Mouse (Mus musculus) hindbrain, embryonic 13.5 days (tissue): ENCODE results near the gene Ddx54. TPM values are rescaled to one million over a fixed set of nuclear protein-coding genes. Genes with fewer than 3 reads are reported as not detected.

Experiments used
- ATAC-seq: fragments of 200-750 bp; cut with Nextera tagmentation; 2 replicates; pipeline ENCODE4 v1.8.0; 2017; ENCODE audit warnings: moderate TSS enrichment; ENCODE audit not compliant: low FRiP score
- H3K27ac ChIP-seq: fragments of 300-500 bp; sonication (generic); 2 replicates; pipeline ENCODE4 v1.5.1; 2015; ENCODE audit warnings: inconsistent platforms, mild to moderate bottlenecking, moderate library complexity
- H3K27me3 ChIP-seq: fragments of 300-500 bp; sonication (generic); 2 replicates; pipeline ENCODE4 v1.6.1; 2015; ENCODE audit warnings: mild to moderate bottlenecking, inconsistent platforms
- H3K36me3 ChIP-seq: fragments of 300-500 bp; sonication (generic); 2 replicates; pipeline ENCODE4 v1.6.1; 2015; ENCODE audit warnings: mild to moderate bottlenecking, inconsistent platforms
- H3K4me1 ChIP-seq: fragments of 300-500 bp; sonication (generic); replicated peaks from 2 replicates; pipeline ENCODE4 v1.6.1; 2015; ENCODE audit warnings: inconsistent platforms
- H3K4me2 ChIP-seq: fragments of 300-500 bp; sonication (generic); 2 replicates; pipeline ENCODE4 v1.6.1; 2015; ENCODE audit warnings: inconsistent platforms, mild to moderate bottlenecking, moderate library complexity
- H3K4me3 ChIP-seq: fragments of 300-500 bp; sonication (generic); 2 replicates; pipeline ENCODE4 v1.5.1; 2015; ENCODE audit warnings: mild to moderate bottlenecking, inconsistent platforms
- H3K9ac ChIP-seq: fragments of 300-500 bp; sonication (generic); 2 replicates; pipeline ENCODE4 v1.6.1; 2015; ENCODE audit warnings: mild to moderate bottlenecking, inconsistent platforms
- H3K9me3 ChIP-seq: fragments of 300-500 bp; sonication (generic); 2 replicates; pipeline ENCODE4 v1.6.1; 2016; ENCODE audit warnings: inconsistent platforms
- WGBS: fragments of 180-500 bp; shearing (Covaris S2); methylation state at CpG from one replicate; pipeline ENCODE4 v1.1.7; 2015; 5-methylcytosine and 5-hydroxymethylcytosine counted together
- polyA plus RNA-seq: library from polyadenylated mRNA; unstranded; fragments of >200 nt; fragmentation: Nextera tagmentation; extraction: Ambion mirVana; gene quantifications from 2 replicates; pipeline ENCODE4 v1.2.1, GENCODE M21; 2015

Ddx54 gene
- polyA plus RNA-seq, 1 experiment from 2014 or later = 44.0 TPM

DNA sequence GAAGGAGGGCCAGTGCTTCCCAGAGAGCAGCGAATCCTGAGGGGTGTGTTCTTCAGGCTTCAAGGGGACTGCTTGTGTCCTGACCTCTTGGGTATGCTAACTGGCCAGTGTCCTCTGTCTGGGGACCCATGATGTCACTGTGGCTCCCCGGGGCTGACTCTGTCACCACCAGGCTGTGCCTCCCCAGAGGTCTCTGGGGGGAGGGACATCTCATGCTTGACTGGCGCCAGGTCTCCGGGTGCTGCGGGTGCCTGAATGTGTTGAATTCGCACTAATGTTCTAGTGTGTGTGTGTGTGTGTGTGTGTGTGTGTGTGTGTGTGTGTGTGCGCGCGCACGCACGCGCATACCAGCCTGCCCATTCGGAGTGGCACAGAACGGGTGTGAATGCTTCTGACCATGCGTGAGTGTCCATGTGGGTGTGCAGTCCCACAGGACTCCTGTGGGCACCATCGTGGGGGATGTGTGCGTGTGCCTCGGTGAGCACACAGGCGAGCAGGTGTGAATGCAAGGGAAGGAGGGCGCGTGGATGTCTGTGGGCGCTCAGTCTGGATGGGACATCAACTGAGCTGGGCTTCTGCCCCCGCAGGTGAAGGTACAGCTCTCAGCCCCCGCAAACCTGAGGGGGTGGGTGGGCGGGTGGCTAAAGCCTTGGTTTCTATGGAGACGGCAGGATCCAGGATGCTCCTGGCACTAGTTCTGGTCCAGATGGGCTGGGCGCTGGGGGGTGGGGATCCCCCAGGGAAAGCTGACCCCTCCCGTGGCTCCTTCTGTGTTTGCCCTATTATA lies 40.6 kb downstream of the Ddx54 start:
- no peak for ATAC-seq
- 82% methylated on average over 28 of the region's 28 CpGs for WGBS
- no peak overlapping the region for H3K4me2 ChIP-seq
- no peak overlapping the region for H3K27ac ChIP-seq
- no peaks in the 10 kb centered on the region for H3K9me3 ChIP-seq
- H3K4me3 ChIP-seq = no peak overlapping the region
- H3K36me3 ChIP-seq = no peaks in the 10 kb centered on the region
- H3K27me3 ChIP-seq = peaks cover 52% of the 10 kb centered on the region
- no peak overlapping the region for H3K9ac ChIP-seq
- peaks cover 11% of the 10 kb centered on the region for H3K4me1 ChIP-seq

GRCm38 (mm10) chr5:120653873-120654272 lies 41.3 kb downstream of the Ddx54 start:
- WGBS = 88% methylated on average over 2 of the region's 2 CpGs

GRCm38 (mm10) chr5:120656281-120656751 lies 43.8 kb downstream of the Ddx54 start:
- H3K27ac ChIP-seq = no peak overlapping the region
- ATAC-seq = no peak
- H3K9me3 ChIP-seq = no peaks in the 10 kb centered on the region
- H3K9ac ChIP-seq = no peak overlapping the region
- H3K4me2 ChIP-seq = no peak overlapping the region
- no peak overlapping the region for H3K4me3 ChIP-seq
- H3K4me1 ChIP-seq = no peaks in the 10 kb centered on the region
- no peaks in the 10 kb centered on the region for H3K36me3 ChIP-seq
- 88% methylated on average over 12 of the region's 12 CpGs for WGBS
- peaks cover 23% of the 10 kb centered on the region for H3K27me3 ChIP-seq

More at GRCm38 (mm10) chr5:120653873-120654272, 41.3 kb downstream of the Ddx54 start:
- no peaks in the 10 kb centered on the region for H3K36me3 ChIP-seq
- peaks cover 48% of the 10 kb centered on the region for H3K27me3 ChIP-seq
- H3K4me2 ChIP-seq = no peak overlapping the region
- no peak overlapping the region for H3K4me3 ChIP-seq
- no peaks in the 10 kb centered on the region for H3K9me3 ChIP-seq
- H3K4me1 ChIP-seq = peaks cover 7% of the 10 kb centered on the region
- ATAC-seq = no peak
- no peak overlapping the region for H3K27ac ChIP-seq
- H3K9ac ChIP-seq = no peak overlapping the region

DNA sequence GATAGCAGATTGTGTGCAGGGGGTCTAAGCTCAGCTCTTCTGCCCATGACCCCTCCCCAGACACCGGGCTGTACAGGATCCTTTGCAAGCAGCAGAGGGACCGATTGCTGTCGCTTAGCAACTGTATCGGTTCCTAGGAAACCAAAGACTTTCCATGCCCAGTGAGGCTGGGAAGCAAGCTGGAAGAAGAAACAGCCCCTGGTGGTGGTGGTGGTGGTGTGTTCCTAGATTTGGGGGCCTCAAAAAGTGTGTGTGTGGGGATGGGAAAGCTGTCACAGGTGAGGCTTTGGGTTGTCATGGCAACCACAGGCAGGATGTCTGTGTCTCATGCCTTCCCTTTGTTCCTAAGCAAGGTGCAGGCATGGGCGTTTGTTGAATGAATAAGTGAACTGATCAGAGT lies 48.3 kb downstream of the Ddx54 start:
- no peaks in the 10 kb centered on the region for H3K9me3 ChIP-seq
- peak overlapping the region; percentile 55 for H3K27ac ChIP-seq
- H3K9ac ChIP-seq = no peak overlapping the region
- H3K4me1 ChIP-seq = no peaks in the 10 kb centered on the region
- no peak overlapping the region for H3K4me3 ChIP-seq
- no peak overlapping the region for H3K4me2 ChIP-seq
- H3K27me3 ChIP-seq = peaks cover 25% of the 10 kb centered on the region; the same call in 1 of the 2 replicates
- peak; percentile 44; the same call in 1 of the 2 replicates for ATAC-seq
- H3K36me3 ChIP-seq = no peaks in the 10 kb centered on the region
- 37% methylated on average over 5 of the region's 5 CpGs for WGBS

DNA sequence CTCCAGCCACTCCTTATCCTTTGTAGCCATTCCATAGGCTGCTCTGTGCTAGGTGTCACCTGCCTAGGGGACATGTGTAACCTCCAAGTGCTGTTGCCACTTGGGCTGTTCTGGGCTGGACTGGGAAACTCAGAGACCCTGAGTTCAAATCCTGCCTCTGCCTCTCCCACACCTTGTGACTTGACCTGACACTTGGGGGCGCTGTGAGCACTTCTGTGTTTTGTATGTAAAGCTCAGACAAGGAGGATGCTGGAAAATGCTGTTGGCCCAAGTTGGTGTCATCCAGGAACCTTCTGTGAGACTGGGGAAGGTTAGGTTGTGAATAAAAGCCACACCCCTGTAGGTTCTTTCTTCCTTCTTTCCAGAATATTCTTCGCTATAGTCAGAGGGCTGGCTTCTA lies 52.3 kb downstream of the Ddx54 start:
- H3K4me2 ChIP-seq = no peak overlapping the region
- peaks cover 34% of the 10 kb centered on the region for H3K27me3 ChIP-seq
- ATAC-seq = no peak
- no peak overlapping the region for H3K27ac ChIP-seq
- H3K9ac ChIP-seq = no peak overlapping the region
- H3K9me3 ChIP-seq = no peaks in the 10 kb centered on the region
- H3K36me3 ChIP-seq = no peaks in the 10 kb centered on the region
- H3K4me3 ChIP-seq = no peak overlapping the region
- no peaks in the 10 kb centered on the region for H3K4me1 ChIP-seq
- WGBS = 46% methylated on average over 2 of the region's 2 CpGs

DNA sequence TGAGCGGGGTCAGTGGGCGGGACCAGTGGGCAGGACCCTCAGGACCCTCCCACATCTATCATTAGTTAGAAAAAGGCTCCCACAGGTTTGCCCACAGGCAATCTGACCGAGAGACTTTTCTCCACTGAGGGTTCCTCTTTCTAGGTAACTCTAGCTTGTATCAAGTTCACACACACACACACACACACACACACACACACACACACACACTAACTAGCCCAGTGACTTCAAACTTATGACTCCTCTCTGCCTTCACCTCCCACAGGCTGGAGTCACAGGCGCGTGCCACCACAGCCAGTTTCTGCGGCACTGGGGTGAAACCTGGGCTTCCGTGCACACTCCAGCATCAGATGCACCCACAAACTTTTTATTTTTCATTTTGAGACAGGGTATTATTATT lies 56.2 kb downstream of the Ddx54 start:
- no peak for ATAC-seq
- Histone ChIP-seq H3K9ac (no peak overlapping the region), H3K27me3 (peaks cover 26% of the 10 kb centered on the region), H3K27ac (no peak overlapping the region), H3K36me3 (no peaks in the 10 kb centered on the region), H3K4me2 (no peak overlapping the region), H3K4me1 (no peaks in the 10 kb centered on the region), H3K9me3 (no peaks in the 10 kb centered on the region), H3K4me3 (no peak overlapping the region)
- WGBS = 75% methylated on average over 7 of the region's 7 CpGs

DNA sequence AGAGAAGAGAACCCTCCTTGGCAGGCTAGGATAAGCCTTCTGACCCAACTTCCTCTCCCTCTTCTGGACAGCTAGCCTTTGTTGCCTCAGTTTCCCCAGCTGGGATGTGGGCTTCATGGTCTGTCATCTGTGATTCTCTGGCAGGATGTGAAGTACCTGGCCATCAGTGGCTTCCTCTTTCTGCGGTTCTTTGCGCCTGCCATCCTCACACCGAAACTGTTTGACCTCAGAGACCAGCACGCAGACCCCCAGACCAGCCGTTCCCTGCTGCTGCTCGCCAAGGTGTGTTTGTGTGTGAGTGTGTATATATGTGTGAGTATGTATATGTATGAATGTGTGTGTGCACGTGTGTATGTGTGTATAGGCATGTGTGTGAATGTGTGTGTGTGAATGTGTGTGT lies 57.6 kb downstream of the Ddx54 start:
- no peak overlapping the region for H3K9ac ChIP-seq
- H3K27ac ChIP-seq = no peak overlapping the region
- 89% methylated on average over 7 of the region's 7 CpGs for WGBS
- H3K4me2 ChIP-seq = no peak overlapping the region
- H3K4me1 ChIP-seq = peaks cover 7% of the 10 kb centered on the region
- H3K27me3 ChIP-seq = peaks cover 22% of the 10 kb centered on the region
- no peak for ATAC-seq
- H3K9me3 ChIP-seq = no peaks in the 10 kb centered on the region
- H3K36me3 ChIP-seq = no peaks in the 10 kb centered on the region
- no peak overlapping the region for H3K4me3 ChIP-seq

GRCm38 (mm10) chr5:120671865-120672264 lies 59.3 kb downstream of the Ddx54 start:
- no peak overlapping the region for H3K4me3 ChIP-seq
- no peaks in the 10 kb centered on the region for H3K36me3 ChIP-seq
- peaks cover 8% of the 10 kb centered on the region for H3K4me1 ChIP-seq
- no peaks in the 10 kb centered on the region for H3K9me3 ChIP-seq
- no peak overlapping the region for H3K4me2 ChIP-seq
- H3K27me3 ChIP-seq = peaks cover 16% of the 10 kb centered on the region
- ATAC-seq = no peak
- WGBS = 82% methylated on average over 3 of the region's 3 CpGs
- no peak overlapping the region for H3K9ac ChIP-seq
- no peak overlapping the region for H3K27ac ChIP-seq

- WGBS = 14% methylated on average over 12 of the region's 12 CpGs
- Histone ChIP-seq H3K27ac (no peak overlapping the region), H3K36me3 (no peaks in the 10 kb centered on the region), H3K9me3 (no peaks in the 10 kb centered on the region), H3K4me1 (peaks cover 8% of the 10 kb centered on the region), H3K27me3 (peaks cover 8% of the 10 kb centered on the region; the same call in 1 of the 2 replicates), H3K4me2 (no peak overlapping the region), H3K9ac (no peak overlapping the region), H3K4me3 (no peak overlapping the region)
- no peak for ATAC-seq
These were observed 61.1 kb downstream of the Ddx54 start for GRCm38 (mm10) chr5:120673626-120674025.

- Histone ChIP-seq H3K9me3 (no peaks in the 10 kb centered on the region), H3K27ac (no peak overlapping the region), H3K4me1 (peaks cover 12% of the 10 kb centered on the region), H3K36me3 (no peaks in the 10 kb centered on the region), H3K27me3 (0 out of 2 replicates have a peak, but pooled peaks cover 8% of the 10 kb centered on the region), H3K4me2 (no peak overlapping the region), H3K9ac (no peak overlapping the region), H3K4me3 (no peak overlapping the region)
- WGBS = 30% methylated on average over 21 of the region's 21 CpGs
- peak; percentile 25; the same call in 1 of the 2 replicates for ATAC-seq
These were observed 61.9 kb downstream of the Ddx54 start for GRCm38 (mm10) chr5:120674229-120675145.

DNA sequence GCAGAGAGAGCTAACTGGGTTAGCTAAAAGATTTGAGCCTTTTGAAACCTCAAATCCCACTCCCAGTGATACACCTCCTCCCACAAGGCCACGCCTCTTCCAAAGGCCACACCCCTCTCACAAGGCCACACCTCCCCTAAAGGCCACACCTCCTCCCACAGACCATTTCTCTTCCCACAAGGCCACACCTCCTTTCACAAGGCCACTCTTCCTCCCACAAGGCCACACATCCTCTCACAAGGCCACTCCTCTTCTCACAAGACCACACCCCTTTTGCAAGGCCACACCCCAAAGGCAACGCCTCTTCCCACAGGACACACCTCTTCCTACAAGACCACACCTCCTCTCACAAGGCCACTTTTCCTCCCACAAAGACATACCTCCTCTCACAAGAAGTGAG lies 65.0 kb downstream of the Ddx54 start:
- no peak for ATAC-seq
- no peak overlapping the region for H3K9ac ChIP-seq
- WGBS = 20% methylated on average over 2 of the region's 2 CpGs

More for the DNA sequence above, 65.0 kb downstream of the Ddx54 start:
- Histone ChIP-seq H3K27ac (no peak overlapping the region), H3K9me3 (no peaks in the 10 kb centered on the region), H3K36me3 (peaks cover 11% of the 10 kb centered on the region), H3K4me2 (no peak overlapping the region), H3K27me3 (peaks cover 9% of the 10 kb centered on the region), H3K4me1 (peaks cover 33% of the 10 kb centered on the region), H3K4me3 (no peak overlapping the region)
